Mouse (Mus musculus): Measurements from ENCODE around the gene Ddi2.

GRCm38 (mm10) chr4:141641961-141642811, 81.0 kb downstream of the Ddi2 start:
- TF ChIP-seq GATA1 (IDR thresholded peaks at IDR 0.05; ENCODE audit: borderline replicate concordance, low read length) (no peak), FLI1 (IDR thresholded peaks at IDR 0.05; ENCODE audit: low read length) (no peak)

Measured in megakaryocyte, embryonic 14.5 days (primary cell).